Mouse (Mus musculus) stomach, embryonic 16.5 days (tissue): ENCODE measurements around the gene Tmem198. TPM values are rescaled to one million over a fixed set of nuclear protein-coding genes. Genes with fewer than 3 reads are reported as not detected.

ENCODE experiments used
- ATAC-seq: fragments of 200-750 bp; cut with Nextera tagmentation; 2 replicates; pipeline ENCODE4 v1.8.0; 2017; ENCODE audit warnings: moderate number of reproducible peaks, moderate TSS enrichment; ENCODE audit not compliant: insufficient read depth, low FRiP score
- H3K27ac ChIP-seq: fragments of 300-500 bp; sonication (generic); 2 replicates; pipeline ENCODE4 v1.5.1; 2014; ENCODE audit warnings: low read length
- H3K27me3 ChIP-seq: fragments of 300-500 bp; sonication (generic); 2 replicates; pipeline ENCODE4 v1.6.1; 2014; ENCODE audit warnings: low read length, control low read depth, mixed read lengths; ENCODE audit not compliant: control insufficient read depth, insufficient read depth
- H3K36me3 ChIP-seq: fragments of 300-500 bp; sonication (generic); 2 replicates; pipeline ENCODE4 v1.6.1; 2014; ENCODE audit warnings: low read length; ENCODE audit not compliant: control insufficient read depth, insufficient read depth
- H3K4me1 ChIP-seq: fragments of 300-500 bp; sonication (generic); 2 replicates; pipeline ENCODE4 v1.6.1; 2014; ENCODE audit warnings: low read length, control low read depth, mixed read lengths; ENCODE audit not compliant: control insufficient read depth, insufficient read depth
- H3K4me2 ChIP-seq: fragments of 300-500 bp; sonication (generic); 2 replicates; pipeline ENCODE4 v1.6.1; 2014; ENCODE audit warnings: low read depth, low read length, mixed read lengths
- H3K4me3 ChIP-seq: fragments of 300-500 bp; sonication (generic); replicated peaks from 2 replicates; pipeline ENCODE4 v1.5.1; 2014; ENCODE audit warnings: mild to moderate bottlenecking, low read length
- H3K9ac ChIP-seq: fragments of 300-500 bp; sonication (generic); 2 replicates; pipeline ENCODE4 v1.6.1; 2014; ENCODE audit warnings: low read length
- H3K9me3 ChIP-seq: fragments of 300-500 bp; sonication (generic); replicated peaks from 2 replicates; pipeline ENCODE4 v1.6.1; 2016; ENCODE audit warnings: low read length, control low read depth; ENCODE audit not compliant: control insufficient read depth
- WGBS: fragments of 180-500 bp; shearing (Covaris S2); extraction: QIAGEN DNeasy Blood & Tissue Kit; methylation state at CpG from one replicate; pipeline ENCODE4 v1.1.7; 2014; 5-methylcytosine and 5-hydroxymethylcytosine counted together
- polyA plus RNA-seq: library from polyadenylated mRNA; unstranded; fragments of >200 nt; fragmentation: Nextera tagmentation; extraction: Ambion mirVana; gene quantifications from 2 replicates; pipeline ENCODE4 v1.2.1, GENCODE M21; 2015

Tmem198 gene
- polyA plus RNA-seq, 1 experiment from 2014 or later: 2.1 TPM

GRCm38 (mm10) chr1:75479635-75479989, 280 bp downstream of the Tmem198 start:
- Histone ChIP-seq H3K9ac (no peak overlapping the region), H3K9me3 (no peaks in the 10 kb centered on the region), H3K4me3 (peak overlapping the region; percentile 75), H3K27ac (no peak overlapping the region), H3K4me1 (peaks cover 18% of the 10 kb centered on the region; the same call in 1 of the 2 replicates), H3K4me2 (peak overlapping the region; percentile 51), H3K36me3 (peaks cover 10% of the 10 kb centered on the region), H3K27me3 (peaks cover 30% of the 10 kb centered on the region)
- no peak for ATAC-seq
- under 1% methylated on average over 24 of the region's 24 CpGs for WGBS

GRCm38 (mm10) chr1:75480036-75480435, 704 bp downstream of the Tmem198 start:
- no peak for ATAC-seq
- peaks cover 32% of the 10 kb centered on the region for H3K27me3 ChIP-seq
- WGBS: 19% methylated on average over 13 of the region's 13 CpGs
- peaks cover 8% of the 10 kb centered on the region for H3K36me3 ChIP-seq
- peaks cover 18% of the 10 kb centered on the region; the same call in 1 of the 2 replicates for H3K4me1 ChIP-seq
- peak overlapping the region; percentile 51 for H3K4me2 ChIP-seq
- H3K4me3 ChIP-seq: peak overlapping the region; percentile 75
- H3K27ac ChIP-seq: no peak overlapping the region
- no peaks in the 10 kb centered on the region for H3K9me3 ChIP-seq
- H3K9ac ChIP-seq: no peak overlapping the region

- 80% methylated on average over 7 of the region's 7 CpGs for WGBS
- ATAC-seq: no peak
- Histone ChIP-seq H3K36me3 (peaks cover under 1% of the 10 kb centered on the region), H3K9me3 (no peaks in the 10 kb centered on the region), H3K4me1 (peaks cover 18% of the 10 kb centered on the region; the same call in 1 of the 2 replicates), H3K4me3 (no peak overlapping the region), H3K4me2 (no peak overlapping the region), H3K27me3 (peaks cover 39% of the 10 kb centered on the region), H3K9ac (no peak overlapping the region), H3K27ac (no peak overlapping the region)
Measured at GRCm38 (mm10) chr1:75480735-75481134, 1.4 kb downstream of the Tmem198 start.

- peaks cover 6% of the 10 kb centered on the region; the same call in 1 of the 2 replicates for H3K4me1 ChIP-seq
- 13% methylated on average over 24 of the region's 24 CpGs for WGBS
- H3K9ac ChIP-seq: no peak overlapping the region
- peak overlapping the region; percentile 67; the same call in 1 of the 2 replicates for H3K4me2 ChIP-seq
- peaks cover 9% of the 10 kb centered on the region; the same call in 1 of the 2 replicates for H3K36me3 ChIP-seq
- H3K4me3 ChIP-seq: no peak overlapping the region
- H3K9me3 ChIP-seq: no peaks in the 10 kb centered on the region
- H3K27me3 ChIP-seq: peaks cover 38% of the 10 kb centered on the region
- H3K27ac ChIP-seq: no peak overlapping the region
- ATAC-seq: no peak
Measured at GRCm38 (mm10) chr1:75486561-75486960, 7.2 kb downstream of the Tmem198 start.

GRCm38 (mm10) chr1:75487040-75487404, 7.7 kb downstream of the Tmem198 start:
- peaks cover 9% of the 10 kb centered on the region; the same call in 1 of the 2 replicates for H3K36me3 ChIP-seq
- H3K4me1 ChIP-seq: peaks cover 6% of the 10 kb centered on the region; the same call in 1 of the 2 replicates
- peak overlapping the region; percentile 54; the same call in 1 of the 2 replicates for H3K9ac ChIP-seq
- no peak overlapping the region for H3K27ac ChIP-seq
- H3K4me3 ChIP-seq: peak overlapping the region; percentile 51
- no peaks in the 10 kb centered on the region for H3K9me3 ChIP-seq
- peak; percentile 23; the same call in 1 of the 2 replicates for ATAC-seq
- WGBS: 3% methylated on average over 13 of the region's 13 CpGs
- peak overlapping the region; percentile 67 for H3K4me2 ChIP-seq
- peaks cover 35% of the 10 kb centered on the region for H3K27me3 ChIP-seq

GRCm38 (mm10) chr1:75487405-75488161, 8.3 kb downstream of the Tmem198 start:
- Histone ChIP-seq H3K36me3 (peaks cover 9% of the 10 kb centered on the region; the same call in 1 of the 2 replicates), H3K4me1 (peaks cover 6% of the 10 kb centered on the region; the same call in 1 of the 2 replicates), H3K27me3 (peaks cover 30% of the 10 kb centered on the region), H3K4me3 (peak overlapping the region; percentile 51), H3K9me3 (no peaks in the 10 kb centered on the region), H3K9ac (peak overlapping the region; percentile 54; the same call in 1 of the 2 replicates), H3K27ac (no peak overlapping the region), H3K4me2 (peak overlapping the region; percentile 67)
- WGBS: under 1% methylated on average over 60 of the region's 62 CpGs
- peak; percentile 67 for ATAC-seq

GRCm38 (mm10) chr1:75490785-75491551, 11.6 kb downstream of the Tmem198 start:
- H3K27ac ChIP-seq: no peak overlapping the region
- no peak overlapping the region for H3K4me3 ChIP-seq
- 83% methylated on average over 34 of the region's 34 CpGs for WGBS
- peaks cover 11% of the 10 kb centered on the region; the same call in 1 of the 2 replicates for H3K36me3 ChIP-seq
- H3K4me2 ChIP-seq: no peak overlapping the region
- no peaks in the 10 kb centered on the region for H3K9me3 ChIP-seq
- peaks cover 6% of the 10 kb centered on the region; the same call in 1 of the 2 replicates for H3K4me1 ChIP-seq
- peaks cover 8% of the 10 kb centered on the region for H3K27me3 ChIP-seq
- H3K9ac ChIP-seq: no peak overlapping the region
- no peak for ATAC-seq

GRCm38 (mm10) chr1:75492579-75493170, 13.3 kb downstream of the Tmem198 start:
- Histone ChIP-seq H3K4me3 (no peak overlapping the region), H3K9ac (no peak overlapping the region), H3K36me3 (peaks cover 16% of the 10 kb centered on the region), H3K27ac (no peak overlapping the region), H3K4me2 (no peak overlapping the region), H3K9me3 (no peaks in the 10 kb centered on the region), H3K27me3 (no peaks in the 10 kb centered on the region), H3K4me1 (no peaks in the 10 kb centered on the region; the same call in 1 of the 2 replicates)
- 63% methylated on average over 24 of the region's 24 CpGs for WGBS
- no peak for ATAC-seq
